Mouse (Mus musculus) embryonic facial prominence, embryonic 14.5 days (tissue): Measurements from ENCODE around the gene Coq10b. TPM values are rescaled to one million over a fixed set of nuclear protein-coding genes. Genes with fewer than 3 reads are reported as not detected.

Experiments used
- ATAC-seq: fragments of 200-750 bp; cut with Nextera tagmentation; 2 replicates; pipeline ENCODE4 v1.8.0; 2017; ENCODE audit warnings: low read depth, moderate number of reproducible peaks, moderate TSS enrichment
- DNase-seq: peaks from one replicate; pipeline ENCODE4 v3.0.0-alpha.2; 2015; ENCODE audit warnings: low spot score
- H3K27ac ChIP-seq: fragments of 300-500 bp; sonication (generic); replicated peaks from 2 replicates; pipeline ENCODE4 v1.5.1; 2014; ENCODE audit warnings: low read depth, mild to moderate bottlenecking, low read length, moderate library complexity
- H3K27me3 ChIP-seq: fragments of 300-500 bp; sonication (generic); replicated peaks from 2 replicates; pipeline ENCODE4 v1.6.1; 2014; ENCODE audit warnings: low read length; ENCODE audit not compliant: control insufficient read depth, insufficient read depth
- H3K36me3 ChIP-seq: fragments of 300-500 bp; sonication (generic); 2 replicates; pipeline ENCODE4 v1.6.1; 2014; ENCODE audit warnings: low read length, mixed read lengths; ENCODE audit not compliant: control insufficient read depth, insufficient read depth
- H3K4me1 ChIP-seq: fragments of 300-500 bp; sonication (generic); 2 replicates; pipeline ENCODE4 v1.6.1; 2014; ENCODE audit warnings: antibody characterized with exemption, low read length; ENCODE audit not compliant: control insufficient read depth, insufficient read depth
- H3K4me2 ChIP-seq: fragments of 300-500 bp; sonication (generic); 2 replicates; pipeline ENCODE4 v1.6.1; 2014; ENCODE audit warnings: low read depth, mild to moderate bottlenecking, low read length, moderate library complexity, mixed read lengths
- H3K4me3 ChIP-seq: fragments of 300-500 bp; sonication (generic); 2 replicates; pipeline ENCODE4 v1.5.1; 2014; ENCODE audit warnings: low read depth, mild to moderate bottlenecking, low read length
- H3K9ac ChIP-seq: fragments of 300-500 bp; sonication (generic); 2 replicates; pipeline ENCODE4 v1.6.1; 2014; ENCODE audit warnings: low read depth, mild to moderate bottlenecking, low read length, moderate library complexity, mixed read lengths
- H3K9me3 ChIP-seq: fragments of 300-500 bp; sonication (generic); 2 replicates; pipeline ENCODE4 v1.6.1; 2016; ENCODE audit warnings: low read length; ENCODE audit not compliant: control insufficient read depth
- WGBS: fragments of 180-500 bp; shearing (Covaris S2); extraction: QIAGEN DNeasy Blood & Tissue Kit; methylation state at CpG from one replicate; pipeline ENCODE4 v1.1.7; 2014; 5-methylcytosine and 5-hydroxymethylcytosine counted together
- polyA plus RNA-seq: library from polyadenylated mRNA; unstranded; fragments of >200 nt; fragmentation: Nextera tagmentation; extraction: Ambion mirVana; gene quantifications from 2 replicates; pipeline ENCODE4 v1.2.1, GENCODE M21; 2014

Coq10b gene
- polyA plus RNA-seq, 1 experiment from 2014 or later: 22.7 TPM

DNA sequence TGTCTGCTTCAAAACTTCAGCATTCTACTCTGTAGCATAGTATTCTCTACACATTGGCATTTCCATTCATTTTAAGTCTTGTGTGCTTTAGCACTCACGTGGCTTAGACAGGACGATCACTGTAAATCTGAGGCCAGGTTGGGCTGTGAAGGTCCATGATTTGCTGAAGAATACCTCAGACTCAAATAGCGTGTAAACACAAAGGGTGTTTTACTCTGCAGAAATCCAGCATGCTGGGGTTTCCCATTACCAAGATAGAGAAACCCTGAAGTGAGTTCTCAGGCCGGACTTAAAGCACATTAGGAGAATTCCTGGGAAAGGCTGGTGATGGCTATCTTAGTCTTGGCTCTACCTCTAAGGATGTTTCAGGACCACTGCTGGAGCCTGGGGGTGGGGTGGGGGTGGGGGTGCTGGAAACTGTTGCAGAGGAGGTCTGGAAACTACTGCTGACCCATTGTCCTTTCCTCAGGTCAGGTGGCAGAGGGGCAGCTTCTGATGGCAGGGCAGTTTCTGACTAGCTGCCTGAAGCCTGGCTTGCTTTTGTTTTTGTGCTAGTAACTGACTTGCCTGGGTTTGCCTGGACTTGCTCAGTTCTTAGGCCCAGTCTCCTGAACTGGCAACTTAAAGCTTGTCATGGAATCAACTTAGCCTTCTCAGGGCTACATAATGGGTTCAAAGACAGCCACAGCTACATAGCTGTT, 56.6 kb downstream of the Coq10b start:
- no peaks in the 10 kb centered on the region for H3K36me3 ChIP-seq
- peaks cover 6% of the 10 kb centered on the region; the same call in 1 of the 2 replicates for H3K9me3 ChIP-seq
- H3K27ac ChIP-seq: no peak overlapping the region
- H3K4me1 ChIP-seq: no peaks in the 10 kb centered on the region
- no peak for DNase-seq
- no peak for ATAC-seq
- WGBS: 82% methylated on average over 4 of the region's 4 CpGs
- no peak overlapping the region for H3K4me2 ChIP-seq
- H3K9ac ChIP-seq: no peak overlapping the region
- H3K4me3 ChIP-seq: no peak overlapping the region
- no peaks in the 10 kb centered on the region for H3K27me3 ChIP-seq

Other genes with a start within 250 kb of the Coq10b start
- gene Ankrd44, start 126.4 kb upstream of the Coq10b start, polyA plus RNA-seq: 24.8 and 28.9 TPM in 2 replicates
- gene Sf3b1, start 25.3 kb upstream of the Coq10b start, polyA plus RNA-seq: 275 and 304 TPM in 2 replicates
- 387 and 459 TPM in 2 replicates for gene Hspe1, start 35.4 kb downstream of the Coq10b start, polyA plus RNA-seq
- gene Hspd1, start 35.5 kb downstream of the Coq10b start, polyA plus RNA-seq: 298 and 311 TPM in 2 replicates
- gene Mob4, start 78.5 kb downstream of the Coq10b start, polyA plus RNA-seq: 117 and 122 TPM in 2 replicates
- gene Rftn2, start 174.0 kb downstream of the Coq10b start, polyA plus RNA-seq: 20.3 and 20.6 TPM in 2 replicates
- 3.1 and 3.3 TPM in 2 replicates for gene Mars2, start 184.4 kb downstream of the Coq10b start, polyA plus RNA-seq